Mouse (Mus musculus) ES-Bruce4 (cell line): ENCODE data around the gene Sqstm1. TPM values are rescaled to one million over a fixed set of nuclear protein-coding genes. Genes with fewer than 3 reads are reported as not detected.

ENCODE experiments used
- H3K27ac ChIP-seq: 2 replicates; pipeline ENCODE4 v1.5.1; 2012; ENCODE audit warnings: low read length, inconsistent platforms; ENCODE audit not compliant: insufficient read depth
- H3K27me3 ChIP-seq: 2 replicates; pipeline ENCODE4 v1.6.1; 2012; ENCODE audit warnings: mild to moderate bottlenecking, low read length, inconsistent platforms; ENCODE audit not compliant: control insufficient read depth, poor library complexity, insufficient read depth, severe bottlenecking
- H3K36me3 ChIP-seq: 2 replicates; pipeline ENCODE4 v1.6.1; 2012; ENCODE audit warnings: inconsistent platforms, mild to moderate bottlenecking, low read length, moderate library complexity; ENCODE audit not compliant: control insufficient read depth, poor library complexity, insufficient read depth, severe bottlenecking
- H3K4me1 ChIP-seq: one replicate; pipeline ENCODE4 v1.8.1; 2011; ENCODE audit warnings: low read length; ENCODE audit not compliant: control insufficient read depth, insufficient read depth
- H3K4me3 ChIP-seq: 2 replicates; pipeline ENCODE4 v1.5.1; 2011; ENCODE audit warnings: low read depth, mild to moderate bottlenecking, low read length
- H3K9ac ChIP-seq: 2 replicates; pipeline ENCODE4 v1.6.1; 2012; ENCODE audit warnings: low read depth, mild to moderate bottlenecking, inconsistent platforms; ENCODE audit not compliant: poor library complexity, severe bottlenecking
- H3K9me3 ChIP-seq: replicated peaks from 2 replicates; pipeline ENCODE4 v1.6.1; 2012; ENCODE audit warnings: mild to moderate bottlenecking, low read length, inconsistent platforms; ENCODE audit not compliant: control insufficient read depth, poor library complexity, insufficient read depth, severe bottlenecking
- CTCF ChIP-seq: IDR thresholded peaks from one replicate; pipeline ENCODE4 v1.8.1; 2011; ENCODE audit warnings: low read depth, low read length
- EP300 ChIP-seq: IDR thresholded peaks from 2 replicates; pipeline ENCODE4 v1.6.1; 2011; ENCODE audit warnings: low read depth, low read length; ENCODE audit not compliant: insufficient read depth
- POLR2A ChIP-seq: IDR thresholded peaks from one replicate; pipeline ENCODE4 v1.8.1; 2011; ENCODE audit warnings: low read length; ENCODE audit not compliant: insufficient read depth
- polyA plus RNA-seq: library from polyadenylated mRNA; stranded (reverse); fragments of >200 nt; gene quantifications from 2 replicates; pipeline ENCODE4 v1.2.4, GENCODE M21; 2011; ENCODE audit warnings: low read depth; ENCODE audit not compliant: missing spikeins, insufficient read depth, insufficient read length

Sqstm1 gene
- polyA plus RNA-seq, 1 experiment, result 259 TPM

DNA sequence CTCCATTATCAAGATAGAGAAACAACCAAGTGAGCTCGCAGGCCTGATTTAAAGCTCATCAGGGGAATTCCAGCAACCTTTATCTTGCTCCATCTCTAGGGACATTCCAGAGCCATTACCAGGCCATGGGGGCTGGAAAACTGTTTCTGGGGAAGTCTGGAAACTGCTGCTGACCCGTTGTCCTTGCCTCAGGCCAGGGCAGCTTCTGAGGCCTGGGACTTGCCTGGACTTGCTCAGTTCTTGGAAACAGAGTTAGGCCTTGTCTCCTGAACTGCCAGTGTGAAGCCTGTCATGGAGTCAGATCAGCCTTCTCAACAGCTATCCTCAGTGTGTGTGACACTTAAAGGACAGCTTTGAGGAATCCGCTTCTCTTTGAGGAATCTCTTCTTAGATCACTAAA lies 41.5 kb upstream of the Sqstm1 start:
- peaks cover 4% of the 10 kb centered on the region for H3K4me1 ChIP-seq
- H3K9ac ChIP-seq, result peak overlapping the region; percentile 51
- H3K27me3 ChIP-seq, result no peaks in the 10 kb centered on the region
- H3K36me3 ChIP-seq, result no peaks in the 10 kb centered on the region; the same call in 1 of the 2 replicates
- no peaks in the 10 kb centered on the region for H3K9me3 ChIP-seq
- H3K27ac ChIP-seq, result peak overlapping the region; percentile 86
- TF ChIP-seq EP300 (peak; percentile 99), CTCF (no peak), POLR2A (no peak)
- peak overlapping the region; percentile 52 for H3K4me3 ChIP-seq

DNA sequence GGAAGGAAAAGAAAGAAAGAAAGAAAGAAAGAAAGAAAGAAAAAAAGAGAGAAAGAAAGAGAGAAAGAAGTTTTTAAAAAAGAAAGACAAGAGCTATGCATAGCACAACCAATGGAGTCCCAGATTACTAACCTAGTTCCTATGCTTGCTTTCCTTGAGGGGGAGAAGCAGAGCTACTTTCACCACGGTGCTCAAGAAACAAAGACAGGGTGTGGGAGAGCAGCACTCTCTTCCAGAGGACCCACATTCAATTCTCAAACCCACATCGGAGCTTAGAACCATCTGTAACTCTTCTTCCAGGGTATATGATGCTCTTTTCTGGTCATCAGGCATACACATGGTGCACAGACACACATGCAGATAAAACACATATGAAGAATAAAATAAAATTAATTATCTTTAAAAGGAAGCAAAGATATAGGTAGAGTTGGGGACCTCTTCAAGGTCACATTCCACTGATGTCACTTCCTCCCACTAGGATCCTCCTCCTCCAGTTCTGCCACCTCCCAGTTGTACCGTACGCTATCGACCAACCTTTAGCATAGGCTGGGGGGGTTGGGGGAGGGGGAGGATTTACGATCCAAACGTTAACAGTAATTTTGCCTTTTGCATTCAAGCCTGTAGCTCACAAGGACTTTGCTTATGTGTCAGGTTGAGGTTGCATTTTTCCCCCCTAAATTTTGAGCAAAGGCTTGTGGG lies 38.0 kb upstream of the Sqstm1 start:
- no peak for TF ChIP-seq CTCF
- TF ChIP-seq EP300, result 0 out of 2 replicates have a peak, but pooled peaks have one; percentile 30
- no peak for TF ChIP-seq POLR2A
- H3K36me3 ChIP-seq, result 0 out of 2 replicates have a peak, but pooled peaks cover 2% of the 10 kb centered on the region
- H3K27me3 ChIP-seq, result no peaks in the 10 kb centered on the region
- peak overlapping the region; percentile 71 for H3K27ac ChIP-seq
- H3K9me3 ChIP-seq, result no peaks in the 10 kb centered on the region
- peak overlapping the region; percentile 6 for H3K4me3 ChIP-seq
- no peak overlapping the region for H3K9ac ChIP-seq
- H3K4me1 ChIP-seq, result peaks cover 4% of the 10 kb centered on the region

DNA sequence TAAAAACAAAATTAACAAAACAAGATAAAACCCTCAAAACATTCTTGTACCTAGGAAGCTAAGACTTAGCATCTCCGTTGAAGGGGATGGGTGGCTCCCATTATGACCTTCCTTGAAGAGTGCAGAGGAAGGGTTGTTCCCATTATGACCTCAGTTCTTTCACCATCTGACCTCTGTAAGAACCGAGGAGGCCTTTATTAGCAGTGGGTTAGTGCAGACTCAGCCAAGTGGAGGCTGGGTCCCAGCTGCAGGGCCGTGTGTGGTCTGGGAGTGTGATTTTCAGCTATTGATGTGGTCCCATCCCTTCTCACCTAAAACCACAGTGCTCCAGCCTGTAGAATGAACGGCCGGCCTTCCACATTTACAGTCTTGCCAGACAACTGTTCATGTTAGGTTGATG lies 34.6 kb upstream of the Sqstm1 start:
- Histone ChIP-seq H3K27ac (no peak overlapping the region), H3K4me3 (no peak overlapping the region)

DNA sequence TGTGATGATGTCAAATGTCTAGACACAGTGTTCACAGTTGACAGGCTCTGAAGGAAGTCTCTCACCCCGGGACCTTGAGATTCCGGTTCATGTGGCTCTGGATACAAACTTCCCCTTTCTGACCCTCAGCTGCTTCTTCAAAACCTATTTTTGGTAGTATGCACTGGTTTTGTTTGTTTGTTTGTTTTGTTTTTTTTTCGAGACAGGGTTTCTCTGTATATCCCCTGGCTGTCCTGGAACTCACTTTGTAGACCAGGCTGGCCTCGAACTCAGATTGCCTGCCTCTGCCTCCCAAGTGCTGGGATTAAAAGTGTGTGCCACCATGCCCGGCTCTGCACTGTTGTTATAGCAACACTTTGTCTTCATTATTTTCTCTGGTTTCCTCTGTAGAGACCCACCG lies 33.3 kb upstream of the Sqstm1 start:
- Histone ChIP-seq H3K4me1 (no peaks in the 10 kb centered on the region), H3K9me3 (no peaks in the 10 kb centered on the region), H3K27me3 (no peaks in the 10 kb centered on the region), H3K36me3 (0 out of 2 replicates have a peak, but pooled peaks cover 2% of the 10 kb centered on the region), H3K4me3 (no peak overlapping the region), H3K27ac (no peak overlapping the region), H3K9ac (no peak overlapping the region)
- TF ChIP-seq POLR2A (no peak), CTCF (no peak), EP300 (no peak)

More for the DNA sequence above, 34.6 kb upstream of the Sqstm1 start:
- H3K27me3 ChIP-seq, result no peaks in the 10 kb centered on the region
- no peak for TF ChIP-seq EP300
- TF ChIP-seq POLR2A, result no peak
- TF ChIP-seq CTCF, result no peak
- H3K9me3 ChIP-seq, result no peaks in the 10 kb centered on the region
- no peak overlapping the region for H3K9ac ChIP-seq
- no peaks in the 10 kb centered on the region for H3K4me1 ChIP-seq
- H3K36me3 ChIP-seq, result 0 out of 2 replicates have a peak, but pooled peaks cover 2% of the 10 kb centered on the region

DNA sequence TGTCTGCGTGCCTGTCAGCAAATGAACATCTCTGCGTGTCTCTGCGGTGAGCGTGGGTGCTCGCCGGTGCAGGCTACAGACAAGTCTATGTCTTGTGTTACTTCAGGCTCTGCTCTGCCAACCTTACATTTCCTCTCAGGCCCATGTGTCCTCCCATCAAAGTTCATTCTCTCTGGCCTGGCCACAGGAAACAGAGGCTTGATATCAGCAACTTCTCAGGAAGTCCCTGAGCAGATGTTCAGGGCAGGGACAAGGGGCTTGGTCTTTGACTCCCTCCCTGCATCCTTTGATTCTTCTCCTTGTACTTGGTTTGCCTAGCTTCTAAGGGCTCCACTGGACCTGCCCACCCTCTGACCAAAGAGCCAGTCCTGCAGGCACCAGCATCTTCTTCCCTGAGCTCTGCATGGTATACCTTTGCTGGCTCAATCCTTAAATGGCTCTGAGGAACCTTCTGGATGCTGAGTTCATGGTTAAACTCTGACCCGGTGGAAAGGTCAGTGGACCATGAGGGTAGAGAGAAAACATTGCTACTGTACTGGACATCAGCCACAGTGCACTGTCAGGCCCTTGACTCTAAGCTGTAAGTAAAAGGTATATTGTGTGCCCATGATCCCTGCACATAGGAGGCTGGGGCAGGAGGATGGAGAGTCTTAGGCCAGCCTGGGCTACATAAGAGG lies 29.7 kb upstream of the Sqstm1 start:
- no peak for TF ChIP-seq EP300
- TF ChIP-seq CTCF, result no peak
- TF ChIP-seq POLR2A, result no peak
- H3K36me3 ChIP-seq, result 0 out of 2 replicates have a peak, but pooled peaks cover 2% of the 10 kb centered on the region
- peaks cover 4% of the 10 kb centered on the region for H3K4me1 ChIP-seq
- no peak overlapping the region for H3K9ac ChIP-seq
- H3K27me3 ChIP-seq, result no peaks in the 10 kb centered on the region
- H3K27ac ChIP-seq, result no peak overlapping the region
- H3K9me3 ChIP-seq, result no peaks in the 10 kb centered on the region
- no peak overlapping the region for H3K4me3 ChIP-seq
